Mouse (Mus musculus) heart, embryonic 14.5 days (tissue): Measurements from ENCODE around the gene Ssu2. TPM values are rescaled to one million over a fixed set of nuclear protein-coding genes. Genes with fewer than 3 reads are reported as not detected.

Experiments used
- ATAC-seq: fragments of 200-750 bp; cut with Nextera tagmentation; 2 replicates; pipeline ENCODE4 v1.8.0; 2017; ENCODE audit warnings: low read depth, moderate TSS enrichment; ENCODE audit not compliant: insufficient number of reproducible peaks, insufficient read depth, low FRiP score
- H3K27ac ChIP-seq, 2 experiments: fragments of 200-500 bp in 1 of 2; fragments of 300-500 bp in 1 of 2; sonication (generic) in 1 of 2; replicated peaks in 1 of 2; 2 replicates each; pipeline ENCODE4 v1.5.1; 2012 to 2014; ENCODE audit warnings: low read depth in 2 of 2, low read length in 2 of 2, control low read depth in 1 of 2, mild to moderate bottlenecking in 1 of 2, mixed read lengths in 1 of 2; ENCODE audit not compliant: control insufficient read depth in 1 of 2, insufficient read depth in 1 of 2
- H3K27me3 ChIP-seq: fragments of 300-500 bp; sonication (generic); 2 replicates; pipeline ENCODE4 v1.6.1; 2014; ENCODE audit warnings: mild to moderate bottlenecking, low read length, control low read depth; ENCODE audit not compliant: control insufficient read depth, insufficient read depth
- H3K36me3 ChIP-seq: fragments of 300-500 bp; sonication (generic); 2 replicates; pipeline ENCODE4 v1.6.1; 2014; ENCODE audit warnings: mild to moderate bottlenecking, control low read depth, low read length, mixed read lengths; ENCODE audit not compliant: control insufficient read depth, insufficient read depth
- H3K4me1 ChIP-seq, 2 experiments: fragments of 200-500 bp in 1 of 2; fragments of 300-500 bp in 1 of 2; sonication (generic) in 1 of 2; 2 replicates each; pipeline ENCODE4 v1.6.1; 2012 to 2014; ENCODE audit warnings: low read length in 2 of 2, control low read depth in 1 of 2, mixed read lengths in 1 of 2; ENCODE audit not compliant: control insufficient read depth in 2 of 2, insufficient read depth in 2 of 2
- H3K4me2 ChIP-seq: fragments of 300-500 bp; sonication (generic); 2 replicates; pipeline ENCODE4 v1.6.1; 2014; ENCODE audit warnings: mild to moderate bottlenecking, low read length
- H3K4me3 ChIP-seq, 2 experiments: fragments of 200-500 bp in 1 of 2; fragments of 300-500 bp in 1 of 2; sonication (generic) in 1 of 2; 2 replicates each; pipeline ENCODE4 v1.5.1; 2012 to 2014; ENCODE audit warnings: low read length in 2 of 2, mild to moderate bottlenecking in 2 of 2, control low read depth in 1 of 2, low read depth in 1 of 2, moderate library complexity in 1 of 2; ENCODE audit not compliant: control insufficient read depth in 1 of 2, insufficient read depth in 1 of 2
- H3K9ac ChIP-seq: fragments of 300-500 bp; sonication (generic); 2 replicates; pipeline ENCODE4 v1.6.1; 2014; ENCODE audit warnings: mild to moderate bottlenecking, low read length
- H3K9me3 ChIP-seq: fragments of 300-500 bp; sonication (generic); 2 replicates; pipeline ENCODE4 v1.6.1; 2016; ENCODE audit warnings: low read length, control low read depth; ENCODE audit not compliant: control insufficient read depth
- WGBS: fragments of 180-500 bp; shearing (Covaris S2); extraction: QIAGEN DNeasy Blood & Tissue Kit; methylation state at CpG from one replicate; pipeline ENCODE4 v1.1.7; 2014; 5-methylcytosine and 5-hydroxymethylcytosine counted together
- polyA plus RNA-seq: library from polyadenylated mRNA; unstranded; fragments of >200 nt; fragmentation: Nextera tagmentation; extraction: Ambion mirVana; gene quantifications from 2 replicates; pipeline ENCODE4 v1.2.1, GENCODE M21; 2014

The Ssu2 gene
- 2.8 and 3.3 TPM in 2 replicates for polyA plus RNA-seq

- H3K36me3 ChIP-seq: no peaks in the 10 kb centered on the region
- H3K4me1 ChIP-seq: peaks cover 4 to 7% of the 10 kb centered on the region in 2 experiments; a peak in 2 of 4 replicates
- no peak within 1 kb of the TSS for H3K4me3 ChIP-seq
- no peak for ATAC-seq
- no peak within 1 kb of the TSS for H3K9ac ChIP-seq
- H3K4me2 ChIP-seq: no peak within 1 kb of the TSS
- no peaks in the 10 kb centered on the region for H3K27me3 ChIP-seq
- WGBS: 68% methylated on average over 9 of the region's 9 CpGs
- H3K9me3 ChIP-seq: no peaks in the 10 kb centered on the region
- no peak within 1 kb of the TSS for H3K27ac ChIP-seq
These were observed at the start of gene Ssu2 for GRCm38 (mm10) chr6:112387947-112388346. Gene Ssu2 (minus strand): TSS chr6:112388023.

- Histone ChIP-seq H3K27me3 (no peaks in the 10 kb centered on the region), H3K27ac (no peak overlapping the region), H3K9ac (no peak overlapping the region), H3K9me3 (peaks cover 7% of the 10 kb centered on the region; the same call in 1 of the 2 replicates), H3K4me3 (no peak overlapping the region), H3K4me1 (no peaks in the 10 kb centered on the region), H3K36me3 (no peaks in the 10 kb centered on the region), H3K4me2 (no peak overlapping the region)
- ATAC-seq: no peak
- 60% methylated on average over 6 of the region's 6 CpGs for WGBS
These were observed 38.4 kb upstream of the Ssu2 start for GRCm38 (mm10) chr6:112426018-112426732.

GRCm38 (mm10) chr6:112423746-112424501, 36.1 kb upstream of the Ssu2 start:
- peaks cover 7% of the 10 kb centered on the region; the same call in 1 of the 2 replicates for H3K9me3 ChIP-seq
- H3K9ac ChIP-seq: no peak overlapping the region
- no peaks in the 10 kb centered on the region for H3K36me3 ChIP-seq
- no peak overlapping the region for H3K4me3 ChIP-seq
- H3K27ac ChIP-seq: no peak overlapping the region
- H3K27me3 ChIP-seq: no peaks in the 10 kb centered on the region
- WGBS: 72% methylated on average over 8 of the region's 8 CpGs
- no peaks in the 10 kb centered on the region for H3K4me1 ChIP-seq
- no peak overlapping the region for H3K4me2 ChIP-seq
- no peak for ATAC-seq

DNA sequence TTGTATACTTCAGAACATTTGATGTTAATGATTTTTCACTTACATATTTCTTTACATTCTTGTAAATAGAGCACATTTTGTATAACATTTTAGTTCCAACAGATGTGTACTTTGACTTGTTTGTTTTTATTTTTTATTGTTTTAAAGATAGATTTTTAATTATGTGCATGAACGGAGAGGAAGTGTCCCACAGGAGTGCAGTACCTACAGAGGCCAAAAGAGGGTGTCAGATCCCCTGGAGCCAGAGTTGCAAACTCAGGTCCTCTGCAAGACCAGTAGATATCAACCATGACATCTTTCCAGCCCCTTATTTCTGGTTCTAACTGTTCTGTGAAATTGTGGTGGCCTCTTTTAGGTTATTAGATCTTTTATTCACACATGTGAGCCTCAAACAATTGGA, 33.1 kb upstream of the Ssu2 start:
- H3K27me3 ChIP-seq: no peaks in the 10 kb centered on the region
- H3K9ac ChIP-seq: no peak overlapping the region
- H3K9me3 ChIP-seq: peaks cover 7% of the 10 kb centered on the region; the same call in 1 of the 2 replicates
- no peaks in the 10 kb centered on the region for H3K36me3 ChIP-seq
- H3K4me2 ChIP-seq: no peak overlapping the region
- no peaks in the 10 kb centered on the region for H3K4me1 ChIP-seq
- ATAC-seq: no peak
- 98% methylated on average over 1 of the region's 1 CpGs for WGBS
- H3K4me3 ChIP-seq: no peak overlapping the region
- H3K27ac ChIP-seq: no peak overlapping the region

DNA sequence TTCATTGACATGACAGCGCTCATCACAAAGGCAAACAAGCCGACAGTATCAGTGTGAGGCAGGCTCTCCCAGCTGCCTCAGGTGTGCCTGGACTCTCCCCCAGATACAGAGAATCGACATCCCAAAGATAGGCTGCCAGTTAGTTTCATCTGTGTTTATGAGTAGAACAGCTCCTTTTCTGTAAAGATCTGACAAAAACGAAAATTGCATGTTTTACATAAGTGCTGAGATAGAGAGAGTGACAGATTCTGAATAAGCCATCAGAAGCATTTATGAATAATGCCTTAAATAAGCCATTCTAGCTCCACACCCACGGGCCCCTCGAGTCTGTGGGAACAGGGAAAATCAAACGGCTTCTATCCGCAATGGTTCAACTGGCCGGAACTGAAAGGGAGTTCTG, 31.5 kb upstream of the Ssu2 start:
- no peak for ATAC-seq
- Histone ChIP-seq H3K27ac (no peak overlapping the region), H3K9ac (no peak overlapping the region), H3K4me3 (no peak overlapping the region), H3K36me3 (no peaks in the 10 kb centered on the region), H3K4me1 (no peaks in the 10 kb centered on the region), H3K4me2 (no peak overlapping the region), H3K27me3 (no peaks in the 10 kb centered on the region), H3K9me3 (peaks cover 7% of the 10 kb centered on the region; the same call in 1 of the 2 replicates)
- WGBS: 73% methylated on average over 9 of the region's 9 CpGs

- Histone ChIP-seq H3K27ac (no peak overlapping the region), H3K9ac (no peak overlapping the region), H3K27me3 (no peaks in the 10 kb centered on the region), H3K9me3 (no peaks in the 10 kb centered on the region), H3K4me2 (no peak overlapping the region), H3K4me3 (no peak overlapping the region), H3K4me1 (peaks cover 28 to 39% of the 10 kb centered on the region in 2 experiments), H3K36me3 (no peaks in the 10 kb centered on the region)
- WGBS: 85% methylated on average over 5 of the region's 5 CpGs
- no peak for ATAC-seq
These were observed 16.3 kb upstream of the Ssu2 start for GRCm38 (mm10) chr6:112404111-112404510.

DNA sequence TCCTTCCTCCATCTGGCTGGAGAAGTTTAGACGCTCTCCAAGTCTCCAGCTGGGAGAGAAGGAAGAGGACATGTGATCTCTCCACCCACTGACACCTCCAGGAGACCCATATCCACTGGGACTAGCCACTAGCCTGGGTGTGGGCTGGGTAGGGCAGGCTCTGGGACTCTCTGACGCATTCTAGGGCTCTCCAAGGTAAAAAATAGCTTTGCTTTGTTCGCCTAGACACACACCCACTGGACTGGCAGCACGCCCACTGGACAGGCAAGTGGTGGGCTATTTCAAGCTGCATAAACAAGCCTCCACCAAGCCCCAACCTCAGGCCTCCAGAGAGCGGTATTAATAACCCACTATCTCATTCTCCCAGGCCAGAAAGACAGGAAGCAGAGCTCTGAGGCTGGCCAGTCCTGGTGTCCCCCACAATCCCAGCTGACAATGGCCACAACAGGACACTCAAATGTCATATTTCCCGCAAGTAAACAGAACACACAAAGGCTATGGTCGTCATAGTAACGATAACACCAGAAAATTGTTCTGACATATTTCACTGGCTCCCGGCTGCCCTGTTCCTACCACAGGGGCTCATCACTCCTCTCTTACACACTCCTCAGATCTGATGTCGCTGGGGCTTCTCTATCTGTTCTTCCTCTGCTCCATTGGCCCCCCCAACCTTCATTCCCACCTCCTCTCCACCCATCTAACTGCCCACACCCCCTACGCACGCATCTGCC, 14.3 kb upstream of the Ssu2 start:
- Histone ChIP-seq H3K4me3 (no peak overlapping the region), H3K36me3 (no peaks in the 10 kb centered on the region), H3K9ac (peak overlapping the region; percentile 44), H3K27ac (peak overlapping the region; percentile 93 to 96), H3K9me3 (no peaks in the 10 kb centered on the region), H3K4me1 (peaks cover 34 to 41% of the 10 kb centered on the region in 2 experiments), H3K4me2 (peak overlapping the region; percentile 12; the same call in 1 of the 2 replicates), H3K27me3 (no peaks in the 10 kb centered on the region)
- peak; percentile 95 for ATAC-seq
- 15% methylated on average over 12 of the region's 12 CpGs for WGBS
